Mouse (Mus musculus): ENCODE data around the gene Fbxw20. TPM values are rescaled to one million over a fixed set of nuclear protein-coding genes. Genes with fewer than 3 reads are reported as not detected.
"Not testable (repeated sequence)": the region's sequence is repeated elsewhere in the genome, so short reads cannot be mapped to it uniquely, and the experiment has no call there.

Fbxw20 gene
- not detected in 2 replicates for polyA plus RNA-seq (2014; fragmentation: Nextera tagmentation; extraction: Ambion mirVana)

GRCm38 (mm10) chr9:109234654-109235053 lies at the start of gene Fbxw20:
Fbxw20 (minus strand) TSS chr9:109234754.
- Histone ChIP-seq H3K27me3 (ENCODE audit: insufficient read depth, low read length) (no peaks in the 10 kb centered on the region), H3K4me3 (ENCODE audit: low read depth, low read length) (no peak within 1 kb of the TSS), H3K27ac (ENCODE audit: low read depth) (no peak within 1 kb of the TSS), H3K4me2 (no peak within 1 kb of the TSS), H3K9me3 (ENCODE audit: low read depth, low read length) (no peaks in the 10 kb centered on the region), H3K36me3 (ENCODE audit: insufficient read depth) (no peaks in the 10 kb centered on the region), H3K4me1 (ENCODE audit: insufficient read depth) (no peaks in the 10 kb centered on the region), H3K9ac (no peak within 1 kb of the TSS)
- WGBS: 87% methylated on average over 1 of the region's 1 CpGs
- no peak for TF ChIP-seq CTCF (IDR thresholded peaks at IDR 0.05; ENCODE audit: low read depth)
- DNase-seq (no peak), ATAC-seq (ENCODE audit: insufficient read depth) (no peak)

- Histone ChIP-seq H3K27me3 (ENCODE audit: insufficient read depth, low read length) (no peaks in the 10 kb centered on the region), H3K36me3 (ENCODE audit: insufficient read depth) (no peaks in the 10 kb centered on the region), H3K4me2 (no peak overlapping the region), H3K4me1 (ENCODE audit: insufficient read depth) (no peaks in the 10 kb centered on the region), H3K4me3 (ENCODE audit: low read depth, low read length) (no peak overlapping the region), H3K27ac (ENCODE audit: low read depth) (no peak overlapping the region), H3K9ac (no peak overlapping the region), H3K9me3 (ENCODE audit: low read depth, low read length) (no peaks in the 10 kb centered on the region)
- ATAC-seq (ENCODE audit: insufficient read depth) (no peak), DNase-seq (no peak)
- no peak for TF ChIP-seq CTCF (IDR thresholded peaks at IDR 0.05; ENCODE audit: low read depth)
- 58% methylated on average over 2 of the region's 2 CpGs for WGBS
Observed at GRCm38 (mm10) chr9:109263041-109263440, 28.5 kb upstream of the Fbxw20 start.

- Histone ChIP-seq H3K4me2 (no peak overlapping the region), H3K36me3 (ENCODE audit: insufficient read depth) (no peaks in the 10 kb centered on the region), H3K9ac (no peak overlapping the region), H3K27me3 (ENCODE audit: insufficient read depth, low read length) (no peaks in the 10 kb centered on the region), H3K4me1 (ENCODE audit: insufficient read depth) (no peaks in the 10 kb centered on the region), H3K9me3 (ENCODE audit: low read depth, low read length) (no peaks in the 10 kb centered on the region), H3K27ac (ENCODE audit: low read depth) (no peak overlapping the region), H3K4me3 (ENCODE audit: low read depth, low read length) (no peak overlapping the region)
- DNase-seq: no peak
- TF ChIP-seq CTCF (IDR thresholded peaks at IDR 0.05; ENCODE audit: low read depth): peak; percentile 41
- WGBS: 60% methylated on average over 6 of the region's 6 CpGs
- ATAC-seq (ENCODE audit: insufficient read depth): no peak
Observed at GRCm38 (mm10) chr9:109218449-109218848, 16.1 kb downstream of the Fbxw20 start.

- not testable (repeated sequence) for H3K27me3 ChIP-seq (ENCODE audit: insufficient read depth, low read length); H3K4me1 ChIP-seq (ENCODE audit: insufficient read depth); H3K9ac ChIP-seq; H3K9me3 ChIP-seq (ENCODE audit: low read depth, low read length); H3K4me3 ChIP-seq (ENCODE audit: low read depth, low read length); ATAC-seq (ENCODE audit: insufficient read depth); H3K36me3 ChIP-seq (ENCODE audit: insufficient read depth); DNase-seq; H3K4me2 ChIP-seq; H3K27ac ChIP-seq (ENCODE audit: low read depth)
- 73% methylated on average over 1 of the region's 1 CpGs for WGBS
Observed at GRCm38 (mm10) chr9:109201347-109201746, 33.2 kb downstream of the Fbxw20 start.

- DNase-seq (no peak), ATAC-seq (ENCODE audit: insufficient read depth) (no peak)
- Histone ChIP-seq H3K36me3 (ENCODE audit: insufficient read depth) (no peaks in the 10 kb centered on the region), H3K4me1 (ENCODE audit: insufficient read depth) (no peaks in the 10 kb centered on the region), H3K4me2 (no peak overlapping the region), H3K27me3 (ENCODE audit: insufficient read depth, low read length) (no peaks in the 10 kb centered on the region), H3K27ac (ENCODE audit: low read depth) (no peak overlapping the region), H3K4me3 (ENCODE audit: low read depth, low read length) (no peak overlapping the region), H3K9ac (no peak overlapping the region), H3K9me3 (ENCODE audit: low read depth, low read length) (no peaks in the 10 kb centered on the region)
- 76% methylated on average over 1 of the region's 1 CpGs for WGBS
- TF ChIP-seq CTCF (IDR thresholded peaks at IDR 0.05; ENCODE audit: low read depth): no peak
Observed at GRCm38 (mm10) chr9:109200349-109200748, 34.2 kb downstream of the Fbxw20 start.

GRCm38 (mm10) chr9:109199353-109199752 lies 35.2 kb downstream of the Fbxw20 start:
- no peak overlapping the region for H3K27ac ChIP-seq (ENCODE audit: low read depth)
- no peaks in the 10 kb centered on the region for H3K9me3 ChIP-seq (ENCODE audit: low read depth, low read length)
- H3K4me1 ChIP-seq (ENCODE audit: insufficient read depth): no peaks in the 10 kb centered on the region
- no peak overlapping the region for H3K9ac ChIP-seq
- H3K4me3 ChIP-seq (ENCODE audit: low read depth, low read length): no peak overlapping the region
- no peak for ATAC-seq (ENCODE audit: insufficient read depth)
- H3K27me3 ChIP-seq (ENCODE audit: insufficient read depth, low read length): no peaks in the 10 kb centered on the region
- H3K4me2 ChIP-seq: no peak overlapping the region
- H3K36me3 ChIP-seq (ENCODE audit: insufficient read depth): no peaks in the 10 kb centered on the region
- no peak for DNase-seq
- TF ChIP-seq CTCF (IDR thresholded peaks at IDR 0.05; ENCODE audit: low read depth): no peak
- WGBS: 42% methylated on average over 1 of the region's 1 CpGs

- 70% methylated on average over 3 of the region's 3 CpGs for WGBS
- not testable (repeated sequence) for ATAC-seq (ENCODE audit: insufficient read depth); H3K4me2 ChIP-seq; H3K4me1 ChIP-seq (ENCODE audit: insufficient read depth); H3K27ac ChIP-seq (ENCODE audit: low read depth); H3K9ac ChIP-seq; H3K36me3 ChIP-seq (ENCODE audit: insufficient read depth); DNase-seq; H3K27me3 ChIP-seq (ENCODE audit: insufficient read depth, low read length); H3K4me3 ChIP-seq (ENCODE audit: low read depth, low read length); H3K9me3 ChIP-seq (ENCODE audit: low read depth, low read length)
Observed at GRCm38 (mm10) chr9:109195875-109196274, 38.7 kb downstream of the Fbxw20 start, which contains the start of gene Fbxw13. Fbxw13 (minus strand) TSS chr9:109195975.

- no peaks in the 10 kb centered on the region for H3K36me3 ChIP-seq (ENCODE audit: insufficient read depth)
- no peaks in the 10 kb centered on the region for H3K4me1 ChIP-seq (ENCODE audit: insufficient read depth)
- 84% methylated on average over 1 of the region's 1 CpGs for WGBS
- H3K9ac ChIP-seq: no peak overlapping the region
- DNase-seq (no peak), ATAC-seq (ENCODE audit: insufficient read depth) (no peak)
- no peaks in the 10 kb centered on the region for H3K9me3 ChIP-seq (ENCODE audit: low read depth, low read length)
- no peak overlapping the region for H3K4me2 ChIP-seq
- no peak overlapping the region for H3K4me3 ChIP-seq (ENCODE audit: low read depth, low read length)
- no peak overlapping the region for H3K27ac ChIP-seq (ENCODE audit: low read depth)
- no peak for TF ChIP-seq CTCF (IDR thresholded peaks at IDR 0.05; ENCODE audit: low read depth)
- H3K27me3 ChIP-seq (ENCODE audit: insufficient read depth, low read length): no peaks in the 10 kb centered on the region
Observed at GRCm38 (mm10) chr9:109177208-109177607, 57.3 kb downstream of the Fbxw20 start.

All from lung, embryonic 14.5 days (tissue).